Mouse (Mus musculus) testis, adult 2 months (tissue): ENCODE data around the gene H2-Ob.

Source experiments
- CTCF ChIP-seq: fragments of 200-500 bp; IDR thresholded peaks from 2 replicates; pipeline ENCODE4 v1.5.1; 2012; ENCODE audit warnings: low read depth, mild to moderate bottlenecking, inconsistent platforms, low read length, moderate library complexity; ENCODE audit not compliant: control insufficient read depth, insufficient read depth, insufficient replicate concordance
- POLR2A ChIP-seq: fragments of 200-500 bp; IDR thresholded peaks from 2 replicates; pipeline ENCODE4 v1.6.1; 2012; ENCODE audit warnings: low read depth, mild to moderate bottlenecking, inconsistent platforms, low read length, moderate library complexity; ENCODE audit not compliant: control insufficient read depth

GRCm38 (mm10) chr17:34237741-34238140 lies 962 bp upstream of the H2-Ob start:
- TF ChIP-seq CTCF (no peak), POLR2A (no peak)
